Mouse (Mus musculus) hindbrain, embryonic 13.5 days (tissue): ENCODE results near the gene Mid1. TPM values are rescaled to one million over a fixed set of nuclear protein-coding genes. Genes with fewer than 3 reads are reported as not detected.

ENCODE experiments used
- ATAC-seq: fragments of 200-750 bp; cut with Nextera tagmentation; 2 replicates; pipeline ENCODE4 v1.8.0; 2017; ENCODE audit warnings: moderate TSS enrichment; ENCODE audit not compliant: low FRiP score
- H3K27ac ChIP-seq: fragments of 300-500 bp; sonication (generic); 2 replicates; pipeline ENCODE4 v1.5.1; 2015; ENCODE audit warnings: inconsistent platforms, mild to moderate bottlenecking, moderate library complexity
- H3K27me3 ChIP-seq: fragments of 300-500 bp; sonication (generic); 2 replicates; pipeline ENCODE4 v1.6.1; 2015; ENCODE audit warnings: mild to moderate bottlenecking, inconsistent platforms
- H3K36me3 ChIP-seq: fragments of 300-500 bp; sonication (generic); 2 replicates; pipeline ENCODE4 v1.6.1; 2015; ENCODE audit warnings: mild to moderate bottlenecking, inconsistent platforms
- H3K4me1 ChIP-seq: fragments of 300-500 bp; sonication (generic); replicated peaks from 2 replicates; pipeline ENCODE4 v1.6.1; 2015; ENCODE audit warnings: inconsistent platforms
- H3K4me2 ChIP-seq: fragments of 300-500 bp; sonication (generic); 2 replicates; pipeline ENCODE4 v1.6.1; 2015; ENCODE audit warnings: inconsistent platforms, mild to moderate bottlenecking, moderate library complexity
- H3K4me3 ChIP-seq: fragments of 300-500 bp; sonication (generic); 2 replicates; pipeline ENCODE4 v1.5.1; 2015; ENCODE audit warnings: mild to moderate bottlenecking, inconsistent platforms
- H3K9ac ChIP-seq: fragments of 300-500 bp; sonication (generic); 2 replicates; pipeline ENCODE4 v1.6.1; 2015; ENCODE audit warnings: mild to moderate bottlenecking, inconsistent platforms
- H3K9me3 ChIP-seq: fragments of 300-500 bp; sonication (generic); 2 replicates; pipeline ENCODE4 v1.6.1; 2016; ENCODE audit warnings: inconsistent platforms
- WGBS: fragments of 180-500 bp; shearing (Covaris S2); methylation state at CpG from one replicate; pipeline ENCODE4 v1.1.7; 2015; 5-methylcytosine and 5-hydroxymethylcytosine counted together
- polyA plus RNA-seq: library from polyadenylated mRNA; unstranded; fragments of >200 nt; fragmentation: Nextera tagmentation; extraction: Ambion mirVana; gene quantifications from 2 replicates; pipeline ENCODE4 v1.2.1, GENCODE M21; 2015

The Mid1 gene
- polyA plus RNA-seq, 1 experiment from 2014 or later: 7.7 TPM

- no peak for ATAC-seq
- Histone ChIP-seq H3K4me3 (no peak overlapping the region), H3K27ac (no peak overlapping the region), H3K36me3 (no peaks in the 10 kb centered on the region), H3K9ac (no peak overlapping the region), H3K4me1 (peaks cover 5% of the 10 kb centered on the region; the same call in 1 of the 2 replicates), H3K9me3 (no peaks in the 10 kb centered on the region), H3K27me3 (peaks cover 26% of the 10 kb centered on the region), H3K4me2 (no peak overlapping the region)
These were observed 217.9 kb downstream of the Mid1 start for GRCm38 (mm10) chrX:169902860-169903259.

DNA sequence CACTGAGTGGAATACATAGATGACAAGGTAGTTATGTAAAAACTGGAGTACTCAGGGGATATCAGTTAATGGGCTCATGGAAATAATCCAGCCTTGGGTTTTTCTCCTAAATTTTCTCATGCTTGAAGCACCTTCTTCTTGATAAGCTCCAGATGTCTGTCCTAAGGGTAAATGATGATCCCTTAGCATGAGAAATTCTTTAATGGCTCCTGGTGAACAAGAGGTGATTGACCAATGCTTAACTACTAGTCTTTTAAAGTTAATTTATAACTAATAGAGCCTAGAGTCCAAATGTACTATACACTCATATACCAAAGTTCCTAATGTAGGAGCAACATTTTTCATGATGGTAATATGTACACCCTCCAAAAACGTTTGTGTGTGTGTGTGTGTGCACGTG, 218.7 kb downstream of the Mid1 start:
- Histone ChIP-seq H3K4me3 (no peak overlapping the region), H3K4me2 (no peak overlapping the region), H3K4me1 (peaks cover 5% of the 10 kb centered on the region; the same call in 1 of the 2 replicates), H3K9ac (no peak overlapping the region), H3K27me3 (peaks cover 34% of the 10 kb centered on the region), H3K36me3 (no peaks in the 10 kb centered on the region), H3K27ac (no peak overlapping the region), H3K9me3 (no peaks in the 10 kb centered on the region)
- 67% methylated on average over 2 of the region's 2 CpGs for WGBS
- no peak for ATAC-seq

DNA sequence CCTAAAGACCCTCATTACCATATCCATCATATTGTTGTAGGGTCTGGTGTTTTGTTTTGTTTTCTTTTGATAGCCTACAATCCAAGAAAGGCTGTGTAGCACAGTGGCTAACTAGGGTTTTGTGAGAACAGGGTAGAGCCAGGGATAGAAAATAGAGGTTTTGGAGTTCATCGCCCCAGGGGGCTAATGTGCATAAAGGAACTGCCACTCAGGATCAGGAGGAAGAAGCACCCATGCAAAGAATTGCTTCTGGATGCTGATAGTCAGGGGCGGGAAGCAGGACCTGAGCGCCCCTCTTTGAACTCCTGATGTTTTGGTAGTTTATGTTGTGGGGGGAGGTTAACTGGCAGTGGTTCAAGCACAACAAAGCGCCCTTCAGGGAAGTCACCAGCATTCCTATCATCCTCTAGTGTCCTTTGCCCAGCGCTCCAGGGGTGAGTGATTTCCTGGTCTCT, 221.1 kb downstream of the Mid1 start:
- ATAC-seq: peak; percentile 43; the same call in 1 of the 2 replicates
- H3K27ac ChIP-seq: no peak overlapping the region
- H3K36me3 ChIP-seq: no peaks in the 10 kb centered on the region
- H3K4me3 ChIP-seq: no peak overlapping the region
- 6% methylated on average over 5 of the region's 5 CpGs for WGBS
- H3K4me1 ChIP-seq: peaks cover 5% of the 10 kb centered on the region; the same call in 1 of the 2 replicates
- H3K9ac ChIP-seq: no peak overlapping the region
- H3K9me3 ChIP-seq: no peaks in the 10 kb centered on the region
- peaks cover 47% of the 10 kb centered on the region for H3K27me3 ChIP-seq
- H3K4me2 ChIP-seq: no peak overlapping the region

DNA sequence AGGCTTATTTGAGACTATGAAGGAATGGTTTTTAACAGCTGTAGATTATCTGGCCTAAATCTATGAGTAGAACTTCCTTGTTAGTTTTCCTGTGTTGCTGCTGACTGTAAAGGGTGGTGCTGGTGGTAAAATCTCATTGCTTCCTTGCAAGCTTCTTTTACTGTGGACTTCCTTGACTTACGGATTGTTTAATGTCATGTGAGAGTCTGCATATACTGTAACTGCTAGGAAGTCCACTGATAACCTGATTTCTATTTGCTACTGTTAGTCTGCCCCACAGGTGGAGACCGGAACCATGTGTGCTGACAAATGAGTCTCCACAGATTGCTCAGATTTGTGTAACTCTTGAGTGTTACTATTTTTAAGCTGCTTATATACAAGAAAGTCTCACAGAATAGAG, 224.9 kb downstream of the Mid1 start:
- Histone ChIP-seq H3K27ac (no peak overlapping the region), H3K9ac (no peak overlapping the region), H3K27me3 (peaks cover 39% of the 10 kb centered on the region), H3K36me3 (no peaks in the 10 kb centered on the region), H3K9me3 (no peaks in the 10 kb centered on the region), H3K4me3 (no peak overlapping the region), H3K4me1 (peaks cover 5% of the 10 kb centered on the region; the same call in 1 of the 2 replicates), H3K4me2 (no peak overlapping the region)
- ATAC-seq: no peak
- 87% methylated on average over 2 of the region's 2 CpGs for WGBS

DNA sequence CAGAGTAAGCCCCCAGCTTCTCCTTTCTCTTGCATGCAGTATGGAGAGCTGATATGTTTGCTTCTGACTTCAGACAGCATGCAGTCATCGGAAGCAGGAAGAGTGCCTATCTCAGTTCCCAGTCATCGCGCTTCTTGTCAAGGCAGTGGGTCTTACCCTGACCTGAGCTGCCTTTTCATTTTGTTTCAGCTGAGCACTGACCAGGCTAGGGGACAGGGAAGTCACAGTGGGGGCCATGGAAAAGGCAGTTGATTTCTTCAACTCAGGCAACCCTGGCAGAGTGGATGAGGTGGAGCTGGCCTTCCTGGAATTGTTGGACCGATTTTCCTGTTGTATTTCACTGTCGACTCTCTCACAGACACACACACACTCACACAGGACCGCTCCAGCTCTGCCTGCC, 230.7 kb downstream of the Mid1 start:
- Histone ChIP-seq H3K27ac (no peak overlapping the region), H3K4me1 (no peaks in the 10 kb centered on the region), H3K4me2 (no peak overlapping the region), H3K9me3 (no peaks in the 10 kb centered on the region), H3K9ac (no peak overlapping the region), H3K4me3 (no peak overlapping the region), H3K36me3 (no peaks in the 10 kb centered on the region), H3K27me3 (peaks cover 34% of the 10 kb centered on the region; the same call in 1 of the 2 replicates)
- no peak for ATAC-seq
- 87% methylated on average over 6 of the region's 6 CpGs for WGBS

DNA sequence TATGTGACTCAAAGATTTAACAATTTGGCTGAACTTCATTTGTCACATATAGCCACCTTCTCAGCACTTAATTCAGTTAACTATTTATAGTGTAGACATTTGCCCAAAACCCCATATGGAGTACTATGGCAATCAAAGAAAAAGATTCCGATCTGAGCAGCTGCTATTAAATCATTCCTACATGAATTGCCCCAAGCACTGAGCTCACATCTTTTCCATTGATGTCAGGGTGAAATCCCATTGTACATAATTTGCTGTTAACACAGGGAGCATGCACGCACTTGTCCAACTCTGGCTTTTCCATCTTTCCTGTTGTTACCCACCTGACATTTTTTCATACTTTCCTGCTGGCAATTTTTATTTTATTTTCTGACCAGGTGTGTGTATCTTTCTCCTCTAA, 237.5 kb downstream of the Mid1 start:
- H3K4me2 ChIP-seq: no peak overlapping the region
- no peak overlapping the region; the same call in 1 of the 2 replicates for H3K27ac ChIP-seq
- peaks cover 46% of the 10 kb centered on the region; the same call in 1 of the 2 replicates for H3K27me3 ChIP-seq
- H3K4me3 ChIP-seq: no peak overlapping the region
- peaks cover 11% of the 10 kb centered on the region for H3K4me1 ChIP-seq
- H3K36me3 ChIP-seq: no peaks in the 10 kb centered on the region
- no peak for ATAC-seq
- 42% methylated on average over 2 of the region's 2 CpGs for WGBS
- H3K9me3 ChIP-seq: no peaks in the 10 kb centered on the region
- H3K9ac ChIP-seq: no peak overlapping the region

DNA sequence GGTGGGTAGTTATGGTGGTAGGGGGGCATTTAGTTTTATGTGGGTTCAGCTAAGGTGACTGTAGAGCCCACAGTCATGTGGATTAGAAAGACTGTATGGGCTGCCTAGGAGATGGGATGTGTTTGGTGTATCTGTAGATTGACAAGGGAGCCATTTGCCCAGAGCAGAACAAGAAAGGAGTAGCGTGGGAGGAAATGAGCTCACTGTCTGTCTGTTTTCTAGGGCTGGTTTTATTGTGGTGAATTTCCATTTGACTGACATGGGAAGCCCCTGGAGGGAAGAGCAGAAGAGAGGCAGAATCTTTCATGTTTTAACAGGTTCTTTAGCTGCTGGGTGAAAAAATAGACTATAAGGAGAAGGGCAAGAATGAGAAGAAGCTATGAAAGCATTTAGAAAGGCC, 238.4 kb downstream of the Mid1 start:
- H3K36me3 ChIP-seq: no peaks in the 10 kb centered on the region
- no peaks in the 10 kb centered on the region for H3K9me3 ChIP-seq
- 38% methylated on average over 1 of the region's 1 CpGs for WGBS
- H3K4me1 ChIP-seq: peaks cover 11% of the 10 kb centered on the region
- H3K9ac ChIP-seq: no peak overlapping the region
- ATAC-seq: no peak
- no peak overlapping the region for H3K4me3 ChIP-seq
- H3K4me2 ChIP-seq: no peak overlapping the region
- H3K27me3 ChIP-seq: peaks cover 45% of the 10 kb centered on the region; the same call in 1 of the 2 replicates
- peak overlapping the region; percentile 52; the same call in 1 of the 2 replicates for H3K27ac ChIP-seq

DNA sequence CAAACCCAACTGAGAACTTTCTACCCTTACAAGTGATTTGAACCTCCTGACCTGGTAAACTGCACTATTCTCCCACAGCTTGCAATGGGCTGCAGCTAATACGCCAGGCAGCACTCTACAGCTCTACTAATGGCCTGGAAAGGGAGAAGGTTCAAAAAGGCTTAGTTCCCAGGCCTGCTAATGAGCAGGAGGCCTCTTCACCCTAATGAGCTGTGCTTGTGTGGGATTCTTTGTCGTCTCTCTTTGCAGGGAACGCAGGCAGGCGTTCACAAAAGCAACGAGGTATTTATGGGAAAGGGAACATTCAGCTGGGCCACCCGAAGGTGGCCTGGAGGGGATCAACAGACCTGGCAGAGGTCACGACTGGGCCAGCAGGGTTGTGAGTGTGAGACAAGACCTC, 240.6 kb downstream of the Mid1 start:
- no peak overlapping the region for H3K4me3 ChIP-seq
- no peak for ATAC-seq
- H3K9me3 ChIP-seq: no peaks in the 10 kb centered on the region
- H3K9ac ChIP-seq: no peak overlapping the region
- H3K27ac ChIP-seq: no peak overlapping the region
- H3K36me3 ChIP-seq: no peaks in the 10 kb centered on the region
- no peak overlapping the region for H3K4me2 ChIP-seq
- 20% methylated on average over 7 of the region's 7 CpGs for WGBS
- H3K27me3 ChIP-seq: peaks cover 51% of the 10 kb centered on the region; the same call in 1 of the 2 replicates
- H3K4me1 ChIP-seq: peaks cover 11% of the 10 kb centered on the region

GRCm38 (mm10) chrX:169927110-169927817, 242.3 kb downstream of the Mid1 start:
- Histone ChIP-seq H3K4me2 (no peak overlapping the region), H3K27ac (no peak overlapping the region), H3K9ac (no peak overlapping the region), H3K36me3 (no peaks in the 10 kb centered on the region), H3K9me3 (no peaks in the 10 kb centered on the region), H3K4me3 (no peak overlapping the region), H3K4me1 (peaks cover 11% of the 10 kb centered on the region), H3K27me3 (peaks cover 52% of the 10 kb centered on the region; the same call in 1 of the 2 replicates)
- no peak for ATAC-seq
- WGBS: 70% methylated on average over 28 of the region's 28 CpGs

DNA sequence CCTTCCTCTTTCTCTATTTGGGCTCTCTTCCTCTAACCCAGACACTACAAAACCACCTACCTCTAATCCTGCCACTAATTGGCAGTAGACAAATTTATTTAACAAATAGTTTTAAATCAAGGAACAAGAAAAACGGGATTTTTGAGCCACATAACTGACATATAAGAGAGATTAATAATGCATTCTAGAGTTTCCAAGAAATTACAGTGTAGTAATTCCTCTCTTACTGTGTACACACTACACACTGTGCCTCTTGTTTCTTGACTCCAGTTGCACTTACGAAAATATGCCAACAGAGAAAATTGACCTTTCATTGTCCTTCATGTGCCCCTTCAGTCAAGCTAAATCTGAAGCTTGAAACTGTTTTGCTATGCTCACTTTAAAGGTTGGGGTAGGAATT, 245.9 kb downstream of the Mid1 start:
- no peak for ATAC-seq
- no peak overlapping the region for H3K9ac ChIP-seq
- no peaks in the 10 kb centered on the region for H3K9me3 ChIP-seq
- H3K4me1 ChIP-seq: no peaks in the 10 kb centered on the region; the same call in none of the 2 replicates
- no peak overlapping the region for H3K4me3 ChIP-seq
- H3K27me3 ChIP-seq: peaks cover 50% of the 10 kb centered on the region; the same call in 1 of the 2 replicates
- no peak overlapping the region for H3K27ac ChIP-seq
- no peak overlapping the region for H3K4me2 ChIP-seq
- H3K36me3 ChIP-seq: no peaks in the 10 kb centered on the region
- 61% methylated on average over 2 of the region's 2 CpGs for WGBS

GRCm38 (mm10) chrX:169933228-169933627, 248.2 kb downstream of the Mid1 start:
- WGBS: 83% methylated on average over 3 of the region's 3 CpGs
- no peak overlapping the region for H3K27ac ChIP-seq
- ATAC-seq: no peak
- H3K9ac ChIP-seq: no peak overlapping the region
- H3K4me2 ChIP-seq: no peak overlapping the region
- H3K4me1 ChIP-seq: no peaks in the 10 kb centered on the region; the same call in 1 of the 2 replicates
- no peaks in the 10 kb centered on the region for H3K9me3 ChIP-seq
- no peak overlapping the region for H3K4me3 ChIP-seq
- peaks cover 52% of the 10 kb centered on the region; the same call in 1 of the 2 replicates for H3K27me3 ChIP-seq
- no peaks in the 10 kb centered on the region for H3K36me3 ChIP-seq

- H3K4me1 ChIP-seq: no peaks in the 10 kb centered on the region; the same call in 1 of the 2 replicates
- peaks cover 45% of the 10 kb centered on the region; the same call in 1 of the 2 replicates for H3K27me3 ChIP-seq
- no peak overlapping the region for H3K27ac ChIP-seq
- H3K9ac ChIP-seq: no peak overlapping the region
- no peak for ATAC-seq
- H3K36me3 ChIP-seq: no peaks in the 10 kb centered on the region
- 58% methylated on average over 5 of the region's 5 CpGs for WGBS
- H3K4me3 ChIP-seq: no peak overlapping the region
- no peaks in the 10 kb centered on the region for H3K9me3 ChIP-seq
- H3K4me2 ChIP-seq: no peak overlapping the region
These were observed 252.2 kb downstream of the Mid1 start for GRCm38 (mm10) chrX:169937119-169937719.
